Mouse (Mus musculus): ENCODE data around the gene Iqcb1. TPM values are rescaled to one million over a fixed set of nuclear protein-coding genes. Genes with fewer than 3 reads are reported as not detected.

Gene Iqcb1
- polyA plus RNA-seq, 1 experiment from 2014 or later, result 73.6 TPM

DNA sequence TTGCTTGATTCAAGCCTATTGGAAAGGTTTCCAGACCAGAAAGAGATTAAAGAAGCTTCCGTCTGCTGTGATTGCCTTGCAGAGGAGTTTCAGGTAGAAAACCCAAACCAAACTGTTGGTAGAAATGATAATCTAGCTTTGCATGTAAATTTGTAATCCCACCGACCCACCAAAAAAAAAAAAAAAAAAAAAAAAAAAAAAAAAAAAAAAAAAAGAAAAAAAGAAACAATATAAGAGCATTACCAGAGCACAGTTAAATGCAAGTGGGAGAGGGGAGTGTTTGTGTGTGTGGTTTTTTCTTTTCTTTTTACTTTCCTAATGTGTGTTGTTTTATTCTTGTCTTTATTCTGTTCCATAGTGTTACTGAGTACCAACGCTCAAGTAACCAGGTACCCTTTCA, 23.0 kb downstream of the Iqcb1 start:
- no peak overlapping the region for H3K9ac ChIP-seq (ENCODE audit: low read length)
- H3K4me3 ChIP-seq (ENCODE audit: low read depth, low read length), result no peak overlapping the region
- ATAC-seq (ENCODE audit: low FRiP score) (no peak), DNase-seq (ENCODE audit: low spot score, missing footprints) (no peak)
- 90% methylated on average over 3 of the region's 3 CpGs for WGBS
- 0 out of 2 replicates have a peak, but pooled peaks cover 2% of the 10 kb centered on the region for H3K36me3 ChIP-seq (ENCODE audit: control insufficient read depth, insufficient read depth, low read length)
- no peaks in the 10 kb centered on the region for H3K4me1 ChIP-seq (ENCODE audit: control insufficient read depth, insufficient read depth, low read length)
- no peak overlapping the region for H3K4me2 ChIP-seq
- no peak overlapping the region for H3K27ac ChIP-seq (ENCODE audit: low read depth, low read length)
- no peaks in the 10 kb centered on the region for H3K27me3 ChIP-seq (ENCODE audit: control insufficient read depth, insufficient read depth, low read length)
- H3K9me3 ChIP-seq (ENCODE audit: control insufficient read depth, low read length), result no peaks in the 10 kb centered on the region

- WGBS, result 94% methylated on average over 3 of the region's 3 CpGs
Observed at GRCm38 (mm10) chr16:36863585-36863984, 35.4 kb downstream of the Iqcb1 start.

GRCm38 (mm10) chr16:36869442-36869841, 41.3 kb downstream of the Iqcb1 start:
- H3K4me2 ChIP-seq, result no peak overlapping the region
- DNase-seq (ENCODE audit: low spot score, missing footprints), result no peak
- ATAC-seq (ENCODE audit: low FRiP score), result no peak
- WGBS, result 91% methylated on average over 2 of the region's 2 CpGs
- no peaks in the 10 kb centered on the region for H3K9me3 ChIP-seq (ENCODE audit: control insufficient read depth, low read length)
- no peak overlapping the region for H3K27ac ChIP-seq (ENCODE audit: low read depth, low read length)
- peaks cover 4% of the 10 kb centered on the region; the same call in 1 of the 2 replicates for H3K4me1 ChIP-seq (ENCODE audit: control insufficient read depth, insufficient read depth, low read length)
- H3K36me3 ChIP-seq (ENCODE audit: control insufficient read depth, insufficient read depth, low read length), result peaks cover 8% of the 10 kb centered on the region
- H3K9ac ChIP-seq (ENCODE audit: low read length), result no peak overlapping the region
- no peaks in the 10 kb centered on the region for H3K27me3 ChIP-seq (ENCODE audit: control insufficient read depth, insufficient read depth, low read length)
- H3K4me3 ChIP-seq (ENCODE audit: low read depth, low read length), result no peak overlapping the region

More at GRCm38 (mm10) chr16:36863585-36863984, 35.4 kb downstream of the Iqcb1 start:
- no peaks in the 10 kb centered on the region for H3K4me1 ChIP-seq (ENCODE audit: control insufficient read depth, insufficient read depth, low read length)
- ATAC-seq (ENCODE audit: low FRiP score) (no peak), DNase-seq (ENCODE audit: low spot score, missing footprints) (no peak)
- H3K27me3 ChIP-seq (ENCODE audit: control insufficient read depth, insufficient read depth, low read length), result no peaks in the 10 kb centered on the region
- H3K9me3 ChIP-seq (ENCODE audit: control insufficient read depth, low read length), result no peaks in the 10 kb centered on the region
- H3K4me2 ChIP-seq, result no peak overlapping the region
- no peak overlapping the region for H3K27ac ChIP-seq (ENCODE audit: low read depth, low read length)
- H3K36me3 ChIP-seq (ENCODE audit: control insufficient read depth, insufficient read depth, low read length), result peaks cover 2% of the 10 kb centered on the region; the same call in 1 of the 2 replicates
- H3K4me3 ChIP-seq (ENCODE audit: low read depth, low read length), result no peak overlapping the region
- H3K9ac ChIP-seq (ENCODE audit: low read length), result no peak overlapping the region

DNA sequence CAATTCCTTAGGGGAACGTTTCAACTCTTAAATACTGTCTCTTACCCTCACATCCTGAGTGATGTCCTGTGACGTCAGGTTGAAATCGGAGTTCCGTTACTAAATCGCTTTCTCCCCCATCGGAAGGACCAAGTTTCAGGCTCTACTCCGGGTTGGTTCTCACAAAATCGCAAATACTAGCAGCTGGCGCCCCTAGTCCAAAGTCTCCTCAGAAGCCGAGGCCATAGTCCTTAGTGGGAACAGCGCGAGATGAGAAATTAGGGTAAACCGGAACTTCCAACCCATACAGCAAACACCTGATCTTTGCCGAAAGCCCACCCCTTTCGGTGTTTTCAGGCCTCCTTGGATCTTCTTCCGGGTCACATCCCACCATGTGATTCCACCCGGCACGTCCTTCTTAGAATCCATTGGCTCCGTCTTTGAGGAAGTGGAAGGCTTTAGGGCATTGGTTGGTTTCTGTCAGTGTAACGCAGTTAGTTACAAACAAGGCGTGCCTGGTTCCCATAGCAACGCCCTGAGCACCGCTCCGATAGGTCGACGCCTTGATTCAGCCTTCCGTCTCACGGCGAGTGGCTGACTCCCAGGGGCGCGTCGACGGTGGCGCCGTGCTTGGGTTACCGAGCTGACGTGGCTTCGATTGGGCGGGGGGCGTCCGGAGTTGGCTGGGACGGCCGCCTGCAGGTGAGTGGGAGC, 46.5 kb downstream of the Iqcb1 start, which contains the start of the genes Eaf2 and Golgb1:
TSS of gene Eaf2 (minus strand) at position 421 of the 693 bp plus-strand sequence.
TSS of gene Golgb1 (plus strand) at position 558 of the 693 bp plus-strand sequence.
- WGBS, result under 1% methylated on average over 43 of the region's 43 CpGs
- Histone ChIP-seq H3K4me2 (peak within 1 kb of the TSS; percentile 73), H3K4me3 (ENCODE audit: low read depth, low read length) (peak within 1 kb of the TSS; percentile 91), H3K27me3 (ENCODE audit: control insufficient read depth, insufficient read depth, low read length) (no peaks in the 10 kb centered on the region), H3K9ac (ENCODE audit: low read length) (peak within 1 kb of the TSS; percentile 76), H3K4me1 (ENCODE audit: control insufficient read depth, insufficient read depth, low read length) (peaks cover 10% of the 10 kb centered on the region; the same call in 1 of the 2 replicates), H3K36me3 (ENCODE audit: control insufficient read depth, insufficient read depth, low read length) (peaks cover 5% of the 10 kb centered on the region), H3K9me3 (ENCODE audit: control insufficient read depth, low read length) (no peaks in the 10 kb centered on the region), H3K27ac (ENCODE audit: low read depth, low read length) (peak within 1 kb of the TSS; percentile 35; the same call in 1 of the 2 replicates)
- ATAC-seq (ENCODE audit: low FRiP score), result peak; percentile 100
- peak; percentile 99 for DNase-seq (ENCODE audit: low spot score, missing footprints)

DNA sequence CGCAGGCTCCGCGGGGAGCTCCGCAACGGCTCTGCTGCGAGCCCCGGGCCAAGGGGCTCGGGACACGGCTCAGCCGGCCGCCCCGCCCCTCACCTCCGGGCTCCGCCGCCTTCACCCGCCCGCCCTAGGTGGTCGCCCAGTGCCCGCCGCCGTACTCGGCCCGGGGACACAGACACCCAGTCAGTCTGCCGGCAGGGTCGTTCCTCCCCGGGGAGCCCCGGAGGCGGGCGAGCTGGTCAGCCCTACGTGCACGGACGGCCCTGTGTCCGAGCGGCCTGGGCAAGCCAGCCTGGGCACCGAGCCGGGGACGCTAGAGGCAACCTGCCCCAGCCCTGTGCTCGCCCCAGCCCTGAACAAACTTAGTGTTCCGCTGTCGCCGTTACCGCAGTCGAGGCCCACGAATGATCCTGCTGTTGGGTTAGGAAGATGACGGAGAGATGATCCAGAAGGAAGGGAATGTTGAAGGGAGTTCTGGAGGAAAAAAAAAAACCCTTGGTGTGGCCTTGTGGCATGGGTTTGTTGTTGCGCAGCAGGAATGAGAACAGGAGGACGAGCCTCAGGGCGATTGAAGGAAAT, 47.2 kb downstream of the Iqcb1 start:
- Histone ChIP-seq H3K27me3 (ENCODE audit: control insufficient read depth, insufficient read depth, low read length) (no peaks in the 10 kb centered on the region), H3K36me3 (ENCODE audit: control insufficient read depth, insufficient read depth, low read length) (peaks cover 5% of the 10 kb centered on the region), H3K4me2 (peak overlapping the region; percentile 73), H3K9me3 (ENCODE audit: control insufficient read depth, low read length) (no peaks in the 10 kb centered on the region), H3K9ac (ENCODE audit: low read length) (peak overlapping the region; percentile 72), H3K27ac (ENCODE audit: low read depth, low read length) (no peak overlapping the region; the same call in 1 of the 2 replicates), H3K4me3 (ENCODE audit: low read depth, low read length) (peak overlapping the region; percentile 91), H3K4me1 (ENCODE audit: control insufficient read depth, insufficient read depth, low read length) (peaks cover 10% of the 10 kb centered on the region; the same call in 1 of the 2 replicates)
- DNase-seq (ENCODE audit: low spot score, missing footprints) (no peak), ATAC-seq (ENCODE audit: low FRiP score) (peak; percentile 85)
- WGBS, result under 1% methylated on average over 25 of the region's 48 CpGs

- H3K4me1 ChIP-seq (ENCODE audit: control insufficient read depth, insufficient read depth, low read length), result peaks cover 10% of the 10 kb centered on the region; the same call in 1 of the 2 replicates
- peaks cover under 1% of the 10 kb centered on the region; the same call in 1 of the 2 replicates for H3K36me3 ChIP-seq (ENCODE audit: control insufficient read depth, insufficient read depth, low read length)
- no peak for DNase-seq (ENCODE audit: low spot score, missing footprints)
Observed at GRCm38 (mm10) chr16:36877316-36877715, 49.1 kb downstream of the Iqcb1 start.

DNA sequence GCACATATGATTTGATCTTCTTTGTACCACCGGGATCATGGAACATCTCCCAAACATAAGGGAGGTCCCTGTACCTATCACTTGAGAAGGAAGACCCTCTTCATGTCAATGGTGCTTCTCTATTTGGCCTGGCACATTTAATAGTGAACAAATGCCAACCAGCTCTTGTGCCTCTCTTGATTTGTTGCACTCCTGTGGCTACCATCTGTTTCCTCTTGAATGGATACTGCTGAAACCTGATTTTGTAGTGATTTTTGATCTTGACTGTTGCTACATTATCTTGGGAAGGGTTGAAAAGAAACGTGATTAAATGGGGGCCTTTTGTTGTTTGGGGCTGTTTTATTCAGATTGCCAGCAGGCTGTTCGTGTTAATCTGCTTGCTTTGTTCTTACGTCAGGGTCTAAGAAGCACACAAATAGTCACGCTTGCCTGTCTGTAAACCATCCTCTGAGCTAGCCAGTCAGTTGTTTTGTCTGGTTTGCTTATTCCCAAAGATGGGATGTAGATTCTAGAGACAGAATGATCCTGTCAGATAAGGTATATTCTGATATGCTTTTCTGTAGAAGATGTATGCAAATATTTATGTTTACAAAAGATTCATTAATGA, 54.7 kb downstream of the Iqcb1 start:
- Histone ChIP-seq H3K4me2 (no peak overlapping the region), H3K4me3 (ENCODE audit: low read depth, low read length) (no peak overlapping the region), H3K9ac (ENCODE audit: low read length) (no peak overlapping the region), H3K27ac (ENCODE audit: low read depth, low read length) (no peak overlapping the region; the same call in 1 of the 2 replicates), H3K9me3 (ENCODE audit: control insufficient read depth, low read length) (no peaks in the 10 kb centered on the region), H3K36me3 (ENCODE audit: control insufficient read depth, insufficient read depth, low read length) (no peaks in the 10 kb centered on the region), H3K4me1 (ENCODE audit: control insufficient read depth, insufficient read depth, low read length) (no peaks in the 10 kb centered on the region), H3K27me3 (ENCODE audit: control insufficient read depth, insufficient read depth, low read length) (no peaks in the 10 kb centered on the region)
- ATAC-seq (ENCODE audit: low FRiP score), result peak; percentile 44; the same call in 1 of the 2 replicates
- WGBS, result 34% methylated on average over 5 of the region's 5 CpGs
- no peak for DNase-seq (ENCODE audit: low spot score, missing footprints)

More at GRCm38 (mm10) chr16:36877316-36877715, 49.1 kb downstream of the Iqcb1 start:
- 81% methylated on average over 5 of the region's 5 CpGs for WGBS
- Histone ChIP-seq H3K27ac (ENCODE audit: low read depth, low read length) (no peak overlapping the region), H3K9me3 (ENCODE audit: control insufficient read depth, low read length) (no peaks in the 10 kb centered on the region), H3K4me2 (no peak overlapping the region), H3K4me3 (ENCODE audit: low read depth, low read length) (no peak overlapping the region), H3K9ac (ENCODE audit: low read length) (no peak overlapping the region), H3K27me3 (ENCODE audit: control insufficient read depth, insufficient read depth, low read length) (no peaks in the 10 kb centered on the region)
- ATAC-seq (ENCODE audit: low FRiP score), result no peak

DNA sequence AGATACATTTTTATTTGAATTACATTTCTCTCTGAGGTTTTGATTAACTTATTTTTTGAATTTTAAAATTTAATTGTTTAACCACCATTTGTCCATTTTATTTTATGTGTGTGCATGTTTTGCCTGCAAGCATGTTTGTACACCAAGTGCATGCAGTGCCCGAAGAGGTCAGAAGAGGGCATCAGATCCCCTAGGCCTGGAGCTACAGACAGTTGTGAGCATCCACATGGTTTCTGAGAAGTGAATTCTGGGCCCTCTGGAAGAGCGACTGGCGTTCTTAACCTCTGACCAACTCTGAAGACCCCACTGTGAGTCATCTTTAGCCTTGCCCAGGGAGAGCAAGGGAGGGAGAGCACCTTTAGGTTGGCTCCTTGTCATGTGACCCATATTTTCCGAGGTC, 56.7 kb downstream of the Iqcb1 start:
- no peak overlapping the region for H3K4me2 ChIP-seq
- H3K4me1 ChIP-seq (ENCODE audit: control insufficient read depth, insufficient read depth, low read length), result no peaks in the 10 kb centered on the region
- no peaks in the 10 kb centered on the region for H3K27me3 ChIP-seq (ENCODE audit: control insufficient read depth, insufficient read depth, low read length)
- ATAC-seq (ENCODE audit: low FRiP score) (0 out of 2 replicates have a peak, but pooled peaks have one; percentile 19), DNase-seq (ENCODE audit: low spot score, missing footprints) (no peak)
- no peaks in the 10 kb centered on the region for H3K9me3 ChIP-seq (ENCODE audit: control insufficient read depth, low read length)
- H3K4me3 ChIP-seq (ENCODE audit: low read depth, low read length), result no peak overlapping the region
- WGBS, result 82% methylated on average over 4 of the region's 4 CpGs
- H3K36me3 ChIP-seq (ENCODE audit: control insufficient read depth, insufficient read depth, low read length), result no peaks in the 10 kb centered on the region
- no peak overlapping the region for H3K9ac ChIP-seq (ENCODE audit: low read length)
- H3K27ac ChIP-seq (ENCODE audit: low read depth, low read length), result no peak overlapping the region

Measured in midbrain, embryonic 11.5 days (tissue).